Mouse (Mus musculus): ENCODE measurements around the gene Stard13.

- no peak for TF ChIP-seq CTCF (IDR thresholded peaks at IDR 0.05; ENCODE audit: low read depth, low read length)
- TF ChIP-seq POLR2A (IDR thresholded peaks at IDR 0.05; ENCODE audit: insufficient read depth, low read length) = no peak
- no peak for TF ChIP-seq EP300 (IDR thresholded peaks at IDR 0.05; ENCODE audit: insufficient read depth, low read depth, low read length)
Measured at GRCm38 (mm10) chr5:151183656-151184240, 49.9 kb downstream of the Stard13 start.
